8 mouse cellular contexts compared by ENCODE assay signal in the genomic region with DNA sequence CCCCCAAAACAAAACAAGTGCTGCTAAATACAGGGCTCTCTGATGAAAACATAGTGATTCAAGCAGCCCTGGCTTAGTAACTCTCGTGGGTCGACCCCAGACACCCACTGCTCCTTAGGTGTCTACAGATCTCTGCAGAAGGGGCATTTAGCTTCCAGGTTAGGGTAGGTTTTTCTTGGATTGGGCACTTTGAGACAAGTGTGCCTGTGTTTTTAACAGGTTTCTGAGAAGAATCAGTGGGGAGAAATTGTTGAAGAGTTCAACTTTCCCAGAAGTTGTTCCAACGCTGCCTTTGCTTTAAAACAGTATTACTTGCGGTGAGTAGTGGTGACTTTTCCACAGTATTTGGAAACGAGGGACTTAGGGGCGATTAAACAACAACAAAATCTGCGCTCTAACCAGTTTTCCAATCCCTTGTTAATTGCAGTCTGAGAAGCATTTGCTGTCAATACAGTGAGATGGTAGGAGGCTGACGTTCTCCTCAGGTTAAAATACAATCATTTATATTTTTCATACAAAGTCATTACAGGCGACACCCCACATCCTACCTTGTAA. TPM values are rescaled to one million over a fixed set of nuclear protein-coding genes. Genes with fewer than 3 reads are reported as not detected.
DNase-seq lines count a peak whose midpoint lies in the region; ATAC-seq and TF ChIP-seq lines count a peak whose summit lies in the region.

No protein-coding gene starts in this region.

- peak overlapping the region; percentile 90 for H3K4me3 ChIP-seq in lung, embryonic 14.5 days (ENCODE audit: low read depth, low read length)
- peak overlapping the region; percentile 93 for H3K4me3 ChIP-seq in embryonic facial prominence, embryonic 11.5 days (ENCODE audit: low read depth, low read length)
- H3K4me3 ChIP-seq in intestine, embryonic 16.5 days (ENCODE audit: low read length) = peak overlapping the region; percentile 93
- peak overlapping the region; percentile 73 for H3K4me3 ChIP-seq in neural tube, embryonic 15.5 days (replicated peaks)

- DNase-seq in lung, embryonic 14.5 days = peak; percentile 26
- no peak for DNase-seq in lung, postnatal 14 days
- DNase-seq in embryonic facial prominence, embryonic 11.5 days (ENCODE audit: low spot score) = no peak
- no peak for DNase-seq in layer of hippocampus, postnatal 10 days (ENCODE audit: low spot score in 2 of 2)
- no peak for DNase-seq in urinary bladder, adult 2 months (ENCODE audit: low spot score)

- H3K4me2 ChIP-seq in lung, embryonic 14.5 days = peak overlapping the region; percentile 91
- peak overlapping the region; percentile 75 for H3K4me2 ChIP-seq in embryonic facial prominence, embryonic 11.5 days (ENCODE audit: low read depth, low read length)
- H3K4me2 ChIP-seq in intestine, embryonic 16.5 days (ENCODE audit: low read depth, low read length) = peak overlapping the region; percentile 72
- H3K4me2 ChIP-seq in neural tube, embryonic 15.5 days = peak overlapping the region; percentile 85

- no peak for ATAC-seq in lung, embryonic 14.5 days (ENCODE audit: insufficient read depth)
- ATAC-seq in embryonic facial prominence, embryonic 11.5 days (replicated peaks; ENCODE audit: insufficient number of reproducible peaks, low FRiP score, low TSS enrichment, low read depth) = no peak
- ATAC-seq in intestine, embryonic 16.5 days = no peak
- ATAC-seq in neural tube, embryonic 15.5 days (ENCODE audit: low FRiP score) = no peak
- no peak for ATAC-seq in activated CD4-positive, CD25-positive, alpha-beta regulatory T cell, adult 4 months

- H3K9me3 ChIP-seq in lung, embryonic 14.5 days (ENCODE audit: low read depth, low read length) = no peaks in the 10 kb centered on the region
- no peaks in the 10 kb centered on the region for H3K9me3 ChIP-seq in embryonic facial prominence, embryonic 11.5 days (replicated peaks; ENCODE audit: control insufficient read depth, low read length)
- no peaks in the 10 kb centered on the region for H3K9me3 ChIP-seq in intestine, embryonic 16.5 days (ENCODE audit: control insufficient read depth, low read length)
- no peaks in the 10 kb centered on the region for H3K9me3 ChIP-seq in neural tube, embryonic 15.5 days (replicated peaks)

- TF ChIP-seq CTCF in lung, embryonic 14.5 days (IDR thresholded peaks at IDR 0.05; ENCODE audit: low read depth) = no peak

- peak overlapping the region; percentile 100 for H3K9ac ChIP-seq in lung, embryonic 14.5 days
- peak overlapping the region; percentile 100 for H3K9ac ChIP-seq in embryonic facial prominence, embryonic 11.5 days (replicated peaks; ENCODE audit: low read length)
- peak overlapping the region; percentile 100 for H3K9ac ChIP-seq in intestine, embryonic 16.5 days (ENCODE audit: low read depth, low read length)
- H3K9ac ChIP-seq in neural tube, embryonic 15.5 days (replicated peaks) = peak overlapping the region; percentile 97

- peak overlapping the region; percentile 100 for H3K27ac ChIP-seq in lung, embryonic 14.5 days (ENCODE audit: low read depth)
- H3K27ac ChIP-seq in embryonic facial prominence, embryonic 11.5 days (replicated peaks; ENCODE audit: low read depth, low read length) = peak overlapping the region; percentile 100
- H3K27ac ChIP-seq in intestine, embryonic 16.5 days (ENCODE audit: low read length) = peak overlapping the region; percentile 100
- H3K27ac ChIP-seq in neural tube, embryonic 15.5 days (replicated peaks) = peak overlapping the region; percentile 100

- H3K27me3 ChIP-seq in lung, embryonic 14.5 days (ENCODE audit: insufficient read depth, low read length) = no peaks in the 10 kb centered on the region
- no peaks in the 10 kb centered on the region for H3K27me3 ChIP-seq in embryonic facial prominence, embryonic 11.5 days (ENCODE audit: control insufficient read depth, insufficient read depth, low read length)
- H3K27me3 ChIP-seq in intestine, embryonic 16.5 days (replicated peaks; ENCODE audit: control insufficient read depth, insufficient read depth, low read length) = no peaks in the 10 kb centered on the region
- no peaks in the 10 kb centered on the region for H3K27me3 ChIP-seq in neural tube, embryonic 15.5 days (replicated peaks)

- H3K36me3 ChIP-seq in lung, embryonic 14.5 days (ENCODE audit: insufficient read depth) = peaks cover 13% of the 10 kb centered on the region; the same call in 1 of the 2 replicates
- H3K36me3 ChIP-seq in embryonic facial prominence, embryonic 11.5 days (replicated peaks; ENCODE audit: control insufficient read depth, insufficient read depth, low read depth, low read length) = no peaks in the 10 kb centered on the region
- no peaks in the 10 kb centered on the region for H3K36me3 ChIP-seq in intestine, embryonic 16.5 days (ENCODE audit: control insufficient read depth, insufficient read depth, low read length)
- H3K36me3 ChIP-seq in neural tube, embryonic 15.5 days = no peaks in the 10 kb centered on the region

- H3K4me1 ChIP-seq in lung, embryonic 14.5 days (ENCODE audit: insufficient read depth) = 0 out of 2 replicates have a peak, but pooled peaks cover under 1% of the 10 kb centered on the region
- no peaks in the 10 kb centered on the region for H3K4me1 ChIP-seq in embryonic facial prominence, embryonic 11.5 days (ENCODE audit: control insufficient read depth, insufficient read depth, low read length)
- peaks cover 2% of the 10 kb centered on the region; the same call in 1 of the 2 replicates for H3K4me1 ChIP-seq in intestine, embryonic 16.5 days (ENCODE audit: control insufficient read depth, insufficient read depth, low read length)
- peaks cover 22% of the 10 kb centered on the region for H3K4me1 ChIP-seq in neural tube, embryonic 15.5 days

- 7% methylated on average over 9 of the region's 9 CpGs for WGBS in lung, embryonic 14.5 days
- 7% methylated on average over 9 of the region's 9 CpGs for WGBS in embryonic facial prominence, embryonic 11.5 days
- WGBS in intestine, embryonic 16.5 days = 5% methylated on average over 9 of the region's 9 CpGs
- WGBS in neural tube, embryonic 15.5 days = 4% methylated on average over 9 of the region's 9 CpGs

RNA-seq across cellular contexts. Expression of a gene that starts 1.6 kb away (rescaled TPM):
- 30.3 and 31.6 TPM in 2 replicates for polyA plus RNA-seq in lung, embryonic 14.5 days (2014; fragmentation: Nextera tagmentation; extraction: Ambion mirVana)
- polyA plus RNA-seq in embryonic facial prominence, embryonic 11.5 days (2014; fragmentation: Nextera tagmentation; extraction: Ambion mirVana) = 35.5 and 39.3 TPM in 2 replicates
- polyA plus RNA-seq in intestine, embryonic 16.5 days (2015; fragmentation: Nextera tagmentation; extraction: Ambion mirVana) = 12.4 and 12.6 TPM in 2 replicates
- polyA plus RNA-seq in neural tube, embryonic 15.5 days (2015; fragmentation: Nextera tagmentation; extraction: Ambion mirVana) = 15.9 and 18.1 TPM in 2 replicates
- polyA plus RNA-seq in activated CD4-positive, CD25-positive, alpha-beta regulatory T cell, adult 4 months (2017; shearing (Covaris generic)) = 10 to 100 TPM; 16.6 to 21.0 TPM
- total RNA-seq in layer of hippocampus, postnatal 10 days (2021) = 10 to 100 TPM; 43.7 to 46.0 TPM
- 14.1 and 17.3 TPM in 2 replicates for polyA plus RNA-seq in urinary bladder, adult 2 months (2012; rRNA removed)
